Mouse (Mus musculus) stomach, embryonic 15.5 days (tissue): ENCODE results near the gene Cryl1. TPM values are rescaled to one million over a fixed set of nuclear protein-coding genes. Genes with fewer than 3 reads are reported as not detected.

Source experiments
- ATAC-seq: fragments of 200-750 bp; cut with Nextera tagmentation; 2 replicates; pipeline ENCODE4 v1.8.0; 2017; ENCODE audit warnings: low read depth, moderate number of reproducible peaks, moderate TSS enrichment; ENCODE audit not compliant: insufficient read depth, low FRiP score
- H3K27ac ChIP-seq: fragments of 300-500 bp; sonication (generic); 2 replicates; pipeline ENCODE4 v1.5.1; 2015; ENCODE audit warnings: mild to moderate bottlenecking, inconsistent platforms
- H3K27me3 ChIP-seq: fragments of 300-500 bp; sonication (generic); replicated peaks from 2 replicates; pipeline ENCODE4 v1.6.1; 2015; ENCODE audit warnings: inconsistent platforms
- H3K36me3 ChIP-seq: fragments of 300-500 bp; sonication (generic); 2 replicates; pipeline ENCODE4 v1.6.1; 2015; ENCODE audit warnings: inconsistent platforms
- H3K4me1 ChIP-seq: fragments of 300-500 bp; sonication (generic); 2 replicates; pipeline ENCODE4 v1.6.1; 2015; ENCODE audit warnings: inconsistent platforms
- H3K4me2 ChIP-seq: fragments of 300-500 bp; sonication (generic); 2 replicates; pipeline ENCODE4 v1.6.1; 2015; ENCODE audit warnings: mild to moderate bottlenecking, inconsistent platforms
- H3K4me3 ChIP-seq: fragments of 300-500 bp; sonication (generic); replicated peaks from 2 replicates; pipeline ENCODE4 v1.5.1; 2015; ENCODE audit warnings: inconsistent platforms
- H3K9ac ChIP-seq: fragments of 300-500 bp; sonication (generic); 2 replicates; pipeline ENCODE4 v1.6.1; 2015; ENCODE audit warnings: inconsistent platforms
- H3K9me3 ChIP-seq: fragments of 300-500 bp; sonication (generic); 2 replicates; pipeline ENCODE4 v1.6.1; 2016; ENCODE audit warnings: inconsistent platforms
- WGBS: fragments of 180-500 bp; shearing (Covaris S2); methylation state at CpG from one replicate; pipeline ENCODE4 v1.1.7; 2015; 5-methylcytosine and 5-hydroxymethylcytosine counted together
- polyA plus RNA-seq: library from polyadenylated mRNA; unstranded; fragments of >200 nt; fragmentation: Nextera tagmentation; extraction: Ambion mirVana; gene quantifications from 2 replicates; pipeline ENCODE4 v1.2.1, GENCODE M21; 2015

The Cryl1 gene
- polyA plus RNA-seq, 1 experiment from 2014 or later: 37.6 TPM

- Histone ChIP-seq H3K27ac (no peak overlapping the region), H3K36me3 (no peaks in the 10 kb centered on the region)
These were observed 97.8 kb downstream of the Cryl1 start for GRCm38 (mm10) chr14:57300530-57300929.

GRCm38 (mm10) chr14:57297672-57298071 lies 100.7 kb downstream of the Cryl1 start:
- no peak overlapping the region for H3K4me3 ChIP-seq
- no peaks in the 10 kb centered on the region for H3K4me1 ChIP-seq
- no peaks in the 10 kb centered on the region for H3K9me3 ChIP-seq
- H3K27ac ChIP-seq: no peak overlapping the region
- WGBS: 52% methylated on average over 5 of the region's 5 CpGs
- no peaks in the 10 kb centered on the region for H3K27me3 ChIP-seq
- H3K9ac ChIP-seq: no peak overlapping the region
- ATAC-seq: no peak
- no peak overlapping the region for H3K4me2 ChIP-seq
- no peaks in the 10 kb centered on the region for H3K36me3 ChIP-seq

More at GRCm38 (mm10) chr14:57300530-57300929, 97.8 kb downstream of the Cryl1 start:
- Histone ChIP-seq H3K4me3 (no peak overlapping the region), H3K4me2 (no peak overlapping the region), H3K9me3 (no peaks in the 10 kb centered on the region), H3K4me1 (no peaks in the 10 kb centered on the region), H3K9ac (no peak overlapping the region), H3K27me3 (no peaks in the 10 kb centered on the region)
- no peak for ATAC-seq
- WGBS: 53% methylated on average over 2 of the region's 2 CpGs

GRCm38 (mm10) chr14:57291399-57291942 lies 106.9 kb downstream of the Cryl1 start:
- ATAC-seq: no peak
- 73% methylated on average over 7 of the region's 7 CpGs for WGBS
- Histone ChIP-seq H3K27me3 (no peaks in the 10 kb centered on the region), H3K27ac (no peak overlapping the region), H3K4me3 (no peak overlapping the region), H3K4me1 (no peaks in the 10 kb centered on the region), H3K9ac (no peak overlapping the region), H3K9me3 (no peaks in the 10 kb centered on the region), H3K36me3 (no peaks in the 10 kb centered on the region), H3K4me2 (no peak overlapping the region)

- Histone ChIP-seq H3K9ac (no peak overlapping the region), H3K27ac (no peak overlapping the region), H3K4me1 (no peaks in the 10 kb centered on the region), H3K4me3 (no peak overlapping the region), H3K27me3 (no peaks in the 10 kb centered on the region), H3K4me2 (no peak overlapping the region), H3K36me3 (no peaks in the 10 kb centered on the region), H3K9me3 (no peaks in the 10 kb centered on the region)
- WGBS: 74% methylated on average over 9 of the region's 9 CpGs
- no peak for ATAC-seq
These were observed 109.2 kb downstream of the Cryl1 start for GRCm38 (mm10) chr14:57289105-57289504.

GRCm38 (mm10) chr14:57283816-57284215 lies 114.5 kb downstream of the Cryl1 start:
- Histone ChIP-seq H3K9me3 (no peaks in the 10 kb centered on the region), H3K4me2 (no peak overlapping the region), H3K27ac (no peak overlapping the region), H3K9ac (no peak overlapping the region), H3K27me3 (no peaks in the 10 kb centered on the region), H3K36me3 (no peaks in the 10 kb centered on the region), H3K4me1 (no peaks in the 10 kb centered on the region), H3K4me3 (no peak overlapping the region)
- no peak for ATAC-seq
- WGBS: 33% methylated on average over 5 of the region's 5 CpGs

- H3K27me3 ChIP-seq: no peaks in the 10 kb centered on the region
- no peak overlapping the region for H3K27ac ChIP-seq
- WGBS: 35% methylated on average over 2 of the region's 2 CpGs
- no peak for ATAC-seq
- H3K4me2 ChIP-seq: no peak overlapping the region
- H3K4me1 ChIP-seq: no peaks in the 10 kb centered on the region
- no peak overlapping the region for H3K4me3 ChIP-seq
- no peaks in the 10 kb centered on the region for H3K36me3 ChIP-seq
- no peaks in the 10 kb centered on the region for H3K9me3 ChIP-seq
- no peak overlapping the region for H3K9ac ChIP-seq
These were observed 115.7 kb downstream of the Cryl1 start for GRCm38 (mm10) chr14:57282591-57282990.

- no peaks in the 10 kb centered on the region for H3K36me3 ChIP-seq
- H3K9ac ChIP-seq: no peak overlapping the region
- H3K27ac ChIP-seq: no peak overlapping the region
- no peaks in the 10 kb centered on the region for H3K4me1 ChIP-seq
- no peak overlapping the region for H3K4me3 ChIP-seq
- H3K9me3 ChIP-seq: no peaks in the 10 kb centered on the region
- 88% methylated on average over 3 of the region's 3 CpGs for WGBS
- no peak overlapping the region for H3K4me2 ChIP-seq
- H3K27me3 ChIP-seq: no peaks in the 10 kb centered on the region
- no peak for ATAC-seq
These were observed 117.5 kb downstream of the Cryl1 start for GRCm38 (mm10) chr14:57280835-57281234.

GRCm38 (mm10) chr14:57276481-57277012 lies 121.8 kb downstream of the Cryl1 start:
- ATAC-seq: 0 out of 2 replicates have a peak, but pooled peaks have one; percentile 18
- H3K27me3 ChIP-seq: no peaks in the 10 kb centered on the region
- H3K4me1 ChIP-seq: no peaks in the 10 kb centered on the region
- H3K4me2 ChIP-seq: no peak overlapping the region
- no peak overlapping the region for H3K9ac ChIP-seq
- H3K4me3 ChIP-seq: no peak overlapping the region
- no peak overlapping the region for H3K27ac ChIP-seq
- no peaks in the 10 kb centered on the region for H3K9me3 ChIP-seq
- no peaks in the 10 kb centered on the region for H3K36me3 ChIP-seq
- 68% methylated on average over 7 of the region's 7 CpGs for WGBS

GRCm38 (mm10) chr14:57272341-57272740 lies 126.0 kb downstream of the Cryl1 start:
- H3K27me3 ChIP-seq: no peaks in the 10 kb centered on the region

GRCm38 (mm10) chr14:57271861-57272260 lies 126.5 kb downstream of the Cryl1 start:
- ATAC-seq: no peak

More at GRCm38 (mm10) chr14:57272341-57272740, 126.0 kb downstream of the Cryl1 start:
- 78% methylated on average over 1 of the region's 1 CpGs for WGBS
- Histone ChIP-seq H3K4me3 (no peak overlapping the region), H3K27ac (no peak overlapping the region), H3K4me2 (no peak overlapping the region), H3K9ac (no peak overlapping the region), H3K9me3 (no peaks in the 10 kb centered on the region), H3K36me3 (no peaks in the 10 kb centered on the region), H3K4me1 (no peaks in the 10 kb centered on the region)
- no peak for ATAC-seq

GRCm38 (mm10) chr14:57268900-57269299 lies 129.4 kb downstream of the Cryl1 start:
- H3K4me3 ChIP-seq: no peak overlapping the region
- 79% methylated on average over 3 of the region's 3 CpGs for WGBS
- no peak overlapping the region for H3K9ac ChIP-seq
- no peak overlapping the region for H3K4me2 ChIP-seq
- H3K9me3 ChIP-seq: no peaks in the 10 kb centered on the region
- H3K4me1 ChIP-seq: no peaks in the 10 kb centered on the region
- no peaks in the 10 kb centered on the region for H3K27me3 ChIP-seq
- no peak overlapping the region for H3K27ac ChIP-seq
- no peak for ATAC-seq
- no peaks in the 10 kb centered on the region for H3K36me3 ChIP-seq

More at GRCm38 (mm10) chr14:57271861-57272260, 126.5 kb downstream of the Cryl1 start:
- 74% methylated on average over 1 of the region's 1 CpGs for WGBS
- Histone ChIP-seq H3K27me3 (no peaks in the 10 kb centered on the region), H3K9me3 (no peaks in the 10 kb centered on the region), H3K27ac (no peak overlapping the region), H3K4me1 (no peaks in the 10 kb centered on the region), H3K9ac (no peak overlapping the region), H3K4me2 (no peak overlapping the region), H3K4me3 (no peak overlapping the region), H3K36me3 (no peaks in the 10 kb centered on the region)

GRCm38 (mm10) chr14:57268344-57268743 lies 130.0 kb downstream of the Cryl1 start:
- H3K9ac ChIP-seq: no peak overlapping the region
- no peaks in the 10 kb centered on the region for H3K27me3 ChIP-seq
- no peaks in the 10 kb centered on the region for H3K36me3 ChIP-seq
- H3K4me2 ChIP-seq: no peak overlapping the region
- H3K4me1 ChIP-seq: no peaks in the 10 kb centered on the region
- ATAC-seq: peak; percentile 50; the same call in 1 of the 2 replicates
- WGBS: 81% methylated on average over 3 of the region's 3 CpGs
- H3K4me3 ChIP-seq: no peak overlapping the region
- no peak overlapping the region for H3K27ac ChIP-seq
- H3K9me3 ChIP-seq: no peaks in the 10 kb centered on the region
